Mouse (Mus musculus) cerebellum, postnatal 25 days (tissue): Measurements from ENCODE around the gene Gtf2h4.

Source experiments
- DNase-seq, 2 experiments: peaks; one replicate each; pipeline ENCODE4 v3.0.0; 2021; ENCODE audit warnings: mixed read lengths in 2 of 2

Gene Gtf2h4

GRCm38 (mm10) chr17:35697429-35697758 lies 23.9 kb upstream of the Gtf2h4 start:
- DNase-seq: peak in 1 of 2 experiments; percentile 40

GRCm38 (mm10) chr17:35696691-35697090 lies 23.2 kb upstream of the Gtf2h4 start:
- no peak for DNase-seq

DNA sequence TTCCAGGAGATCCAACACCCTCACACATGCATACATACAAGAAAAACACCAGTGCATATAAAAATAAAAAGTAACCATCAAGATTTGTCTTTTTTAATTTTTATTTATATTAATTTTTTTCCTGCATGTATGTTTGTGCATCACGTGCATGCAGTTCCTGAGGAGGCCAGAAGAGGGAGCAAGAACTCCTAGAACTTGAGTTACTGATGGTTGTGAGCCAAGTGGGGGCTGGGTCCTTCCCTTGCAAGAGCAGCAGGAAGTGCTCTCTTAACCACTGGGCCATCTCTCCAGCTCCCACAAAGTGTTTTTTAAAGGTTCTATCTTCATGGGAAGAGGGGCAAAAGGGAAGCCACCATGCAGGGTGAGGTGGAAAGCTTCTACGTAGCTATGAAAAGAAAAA lies 21.8 kb upstream of the Gtf2h4 start:
- peak in 1 of 2 experiments; percentile 61 for DNase-seq

- DNase-seq: no peak
These were observed 20.4 kb upstream of the Gtf2h4 start for GRCm38 (mm10) chr17:35693906-35694305.

DNA sequence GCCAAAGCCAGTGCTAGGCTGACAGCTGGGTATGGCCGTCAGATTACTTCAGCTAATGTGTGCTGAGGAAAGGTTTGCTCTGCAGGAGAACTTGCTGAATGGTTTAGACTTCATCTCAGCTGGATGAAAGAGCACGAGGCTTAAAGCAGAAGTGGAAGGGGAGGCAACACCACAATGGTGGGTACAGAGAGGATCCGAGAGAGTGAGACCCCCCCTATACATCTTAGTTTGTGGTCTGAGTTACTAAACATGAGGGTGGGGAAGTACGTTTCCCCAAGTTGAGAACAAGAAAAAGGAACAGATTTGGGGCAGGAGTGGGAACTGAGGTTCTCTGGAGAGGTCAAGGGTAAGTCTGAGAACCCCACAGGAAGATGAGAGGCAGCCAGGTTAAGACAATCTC lies 18.8 kb upstream of the Gtf2h4 start:
- DNase-seq: no peak

DNA sequence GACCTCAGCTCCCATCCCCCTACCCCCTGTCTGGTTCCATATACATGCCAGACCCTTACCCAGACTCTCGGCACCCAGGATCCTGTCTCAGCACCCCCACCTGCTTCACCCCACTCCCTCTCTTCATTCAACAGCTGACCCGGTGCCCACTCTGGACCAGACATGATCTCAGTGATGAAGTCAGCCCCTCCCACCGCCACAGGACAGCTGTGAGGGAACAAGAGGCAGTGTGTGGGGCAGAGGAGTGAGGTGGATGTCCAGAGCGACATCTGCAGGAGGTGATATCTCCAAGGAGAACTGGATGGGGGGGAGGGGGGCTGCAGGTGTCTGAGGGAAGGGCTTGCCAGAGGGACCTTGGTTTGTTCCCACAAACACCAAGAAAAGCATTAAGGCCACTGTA lies 18.3 kb upstream of the Gtf2h4 start:
- no peak for DNase-seq

GRCm38 (mm10) chr17:35689936-35690645 lies 16.6 kb upstream of the Gtf2h4 start:
- no peak for DNase-seq

DNA sequence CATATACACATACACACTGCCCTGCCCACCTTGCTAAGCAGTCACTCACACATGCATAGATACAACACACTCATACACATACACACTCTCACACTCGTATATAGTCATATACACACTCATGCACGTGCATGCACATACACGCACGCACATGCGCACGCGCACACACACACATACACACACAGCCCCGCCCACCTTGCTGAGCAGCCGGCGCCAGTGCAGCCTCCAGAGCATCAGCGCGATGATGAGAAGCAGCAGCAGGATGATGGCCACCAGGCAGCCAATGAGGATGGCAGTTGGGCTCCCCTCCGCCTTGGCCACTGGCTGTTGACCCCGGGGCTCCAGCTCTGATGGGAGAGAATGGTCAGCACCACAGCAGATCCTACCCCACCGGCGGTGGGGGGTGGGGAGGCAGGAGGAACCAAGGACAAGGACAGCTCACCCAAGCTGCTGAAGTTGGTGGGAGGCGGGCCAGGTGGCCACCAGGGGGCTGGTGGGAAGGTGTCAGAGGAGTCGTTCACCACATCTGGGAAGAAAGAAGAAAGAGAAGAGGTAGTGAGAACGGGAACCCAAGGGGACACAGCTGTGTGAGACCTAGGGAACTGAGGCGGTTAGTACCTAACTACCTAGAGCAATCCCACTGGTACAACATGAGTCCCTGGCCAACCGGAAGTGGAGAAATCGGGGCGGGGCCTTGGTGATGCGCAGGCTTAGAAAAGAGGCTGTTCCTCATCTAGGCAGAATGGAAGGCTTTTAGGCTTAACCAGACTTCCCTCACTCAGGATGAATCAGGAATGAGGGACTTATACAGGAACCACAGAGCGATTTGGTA lies 15.0 kb upstream of the Gtf2h4 start:
- no peak for DNase-seq

GRCm38 (mm10) chr17:35685061-35685460 lies 11.5 kb upstream of the Gtf2h4 start:
- no peak for DNase-seq

- no peak for DNase-seq
These were observed 8.4 kb upstream of the Gtf2h4 start for GRCm38 (mm10) chr17:35681986-35682385.

GRCm38 (mm10) chr17:35680591-35680990 lies 7.1 kb upstream of the Gtf2h4 start:
- no peak for DNase-seq

GRCm38 (mm10) chr17:35672527-35672926 lies 1.0 kb downstream of the Gtf2h4 start:
- DNase-seq: no peak

GRCm38 (mm10) chr17:35671846-35672245 lies 1.7 kb downstream of the Gtf2h4 start:
- no peak for DNase-seq

DNA sequence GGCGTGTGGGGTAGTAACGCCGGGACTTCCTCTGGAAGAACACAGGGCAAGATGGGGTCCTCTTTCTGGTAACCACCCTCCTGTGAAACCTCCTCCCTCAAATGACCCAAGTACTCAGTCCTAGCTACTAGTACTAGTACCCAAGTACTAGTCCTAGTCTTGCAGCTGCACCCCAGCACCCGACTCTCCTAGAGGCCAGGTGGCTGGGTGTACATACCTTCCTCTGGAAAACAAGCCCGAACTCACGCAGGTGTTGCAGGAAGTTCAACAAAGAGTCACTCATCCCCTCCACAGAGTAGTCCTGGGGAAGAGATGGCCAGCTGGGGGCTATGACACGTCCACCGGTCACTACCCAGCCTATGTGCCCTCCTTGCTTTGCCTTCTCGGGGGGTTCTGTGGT lies 3.8 kb downstream of the Gtf2h4 start:
- no peak for DNase-seq

DNA sequence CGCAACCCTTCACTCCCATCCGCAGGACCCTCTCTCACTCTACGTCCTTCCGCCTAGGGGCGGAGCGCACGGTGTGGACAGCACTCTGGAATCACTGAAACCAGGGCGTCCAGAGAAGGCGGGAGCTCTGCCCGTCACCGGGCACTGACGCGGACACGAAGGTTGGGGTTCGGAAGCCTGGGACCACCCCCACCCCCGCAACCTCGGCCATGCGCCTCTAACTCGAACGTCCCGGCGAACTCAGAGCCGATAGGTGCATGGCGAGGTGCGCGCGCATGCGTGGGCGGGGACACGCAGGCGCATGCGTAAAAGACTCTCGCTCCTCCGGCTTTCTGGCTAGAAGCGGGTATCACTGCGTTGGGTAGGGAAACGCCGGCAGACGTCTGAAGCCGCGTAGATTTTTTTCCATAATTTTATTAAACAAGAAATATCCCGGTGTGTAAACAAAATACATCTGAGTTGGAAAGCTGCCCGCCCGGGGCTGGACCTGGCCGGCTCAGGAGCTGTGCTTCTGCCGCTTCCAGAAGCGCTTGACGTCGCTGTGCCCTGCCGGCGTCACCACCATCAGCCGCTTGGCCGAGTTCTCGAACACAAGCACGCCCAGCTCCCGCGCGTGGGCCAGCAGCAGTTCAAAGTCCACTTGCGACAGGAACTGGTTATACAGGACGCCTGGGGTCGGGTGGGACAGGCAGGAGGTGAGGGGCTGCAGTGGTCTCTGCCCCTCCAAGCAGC lies 6.0 kb downstream of the Gtf2h4 start, which contains the start of gene Vars2:
Gene Vars2, minus strand, starts transcription at position 259 of the 732 bp plus-strand sequence.
- DNase-seq: peak; percentile 98 to 99

- no peak for DNase-seq
These were observed 6.7 kb downstream of the Gtf2h4 start for GRCm38 (mm10) chr17:35666851-35667256.

GRCm38 (mm10) chr17:35665957-35666515 lies 7.5 kb downstream of the Gtf2h4 start:
- DNase-seq: peak in 1 of 2 experiments; percentile 40

GRCm38 (mm10) chr17:35653086-35653485 lies 20.5 kb downstream of the Gtf2h4 start:
- no peak for DNase-seq

- DNase-seq: no peak
These were observed 24.1 kb downstream of the Gtf2h4 start for GRCm38 (mm10) chr17:35649429-35649828.

- DNase-seq: no peak
These were observed 29.8 kb downstream of the Gtf2h4 start, which contains the start of gene Mucl3 for GRCm38 (mm10) chr17:35643609-35644236. TSS of gene Mucl3 (minus strand) at chr17:35643695.

GRCm38 (mm10) chr17:35639352-35639751 lies 34.2 kb downstream of the Gtf2h4 start:
- DNase-seq: no peak

DNA sequence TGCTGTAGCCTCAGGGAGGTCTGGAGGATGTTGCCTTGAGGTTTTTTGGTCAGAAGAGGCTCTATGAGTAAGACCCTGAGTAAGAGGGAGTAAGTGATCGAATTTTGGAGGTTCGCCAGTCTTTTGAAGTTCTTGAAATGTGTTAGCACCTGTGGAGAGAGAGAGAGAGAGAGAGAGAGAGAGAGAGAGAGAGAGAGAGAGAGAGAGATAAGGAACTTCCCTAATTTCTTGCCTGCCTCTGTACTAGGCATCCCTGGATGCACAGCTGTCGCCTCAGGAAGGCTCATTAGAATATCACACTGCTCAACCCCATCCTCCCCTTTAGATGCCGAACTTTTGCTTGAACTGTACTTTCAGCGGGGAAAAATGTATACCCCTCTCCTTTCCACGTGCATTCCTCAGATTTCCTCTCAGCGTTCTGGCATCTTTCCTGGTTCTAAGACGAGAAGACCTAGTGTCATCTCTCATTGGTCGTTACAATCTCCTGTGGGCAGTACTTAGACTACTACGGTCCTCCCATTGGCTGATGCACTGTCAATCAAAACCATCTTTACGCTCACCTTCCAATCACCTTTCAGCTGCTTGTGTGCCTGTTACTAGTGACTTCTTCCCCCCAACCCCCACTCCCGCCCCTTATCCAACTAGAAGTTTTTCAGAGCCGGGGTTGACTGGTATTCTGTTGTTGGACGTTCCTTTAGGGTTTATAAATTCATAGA lies 34.9 kb downstream of the Gtf2h4 start:
- DNase-seq: peak; percentile 34 to 60
